Mouse (Mus musculus): ENCODE measurements around the gene Hoxc5. TPM values are rescaled to one million over a fixed set of nuclear protein-coding genes. Genes with fewer than 3 reads are reported as not detected.
A peak's percentile ranks its signal among the peaks of the same experiment; 100 is the strongest.

Hoxc5 gene
- polyA plus RNA-seq, 1 experiment from 2014 or later: 37.3 TPM

- H3K27me3 ChIP-seq (ENCODE audit: control insufficient read depth, insufficient read depth, low read length): peaks cover 99% of the 10 kb centered on the region
- peak overlapping the region; percentile 30 for H3K4me2 ChIP-seq (ENCODE audit: low read depth)
- no peaks in the 10 kb centered on the region for H3K9me3 ChIP-seq (ENCODE audit: control insufficient read depth, low read length)
- 0 out of 2 replicates have a peak overlapping the region, but pooled peaks have one; percentile 4 for H3K27ac ChIP-seq (ENCODE audit: low read depth, low read length)
- H3K9ac ChIP-seq (ENCODE audit: low read length): no peak overlapping the region
- ATAC-seq (ENCODE audit: insufficient read depth, low FRiP score, low TSS enrichment) (peak; percentile 56; the same call in 1 of the 2 replicates), DNase-seq (ENCODE audit: low spot score) (no peak)
- H3K4me3 ChIP-seq (ENCODE audit: low read depth, low read length): peak overlapping the region; percentile 23
- no peaks in the 10 kb centered on the region for H3K4me1 ChIP-seq (ENCODE audit: control insufficient read depth, insufficient read depth, low read length)
- H3K36me3 ChIP-seq (ENCODE audit: control insufficient read depth, insufficient read depth, low read length): no peaks in the 10 kb centered on the region
- WGBS: 2% methylated on average over 34 of the region's 34 CpGs
Measured at GRCm38 (mm10) chr15:102939256-102940155, 27.7 kb upstream of the Hoxc5 start.

GRCm38 (mm10) chr15:102942739-102943467, 24.3 kb upstream of the Hoxc5 start:
- Histone ChIP-seq H3K27ac (ENCODE audit: low read depth, low read length) (no peak overlapping the region), H3K4me3 (ENCODE audit: low read depth, low read length) (peak overlapping the region; percentile 28), H3K4me2 (ENCODE audit: low read depth) (peak overlapping the region; percentile 39), H3K36me3 (ENCODE audit: control insufficient read depth, insufficient read depth, low read length) (no peaks in the 10 kb centered on the region), H3K9me3 (ENCODE audit: control insufficient read depth, low read length) (no peaks in the 10 kb centered on the region), H3K9ac (ENCODE audit: low read length) (peak overlapping the region; percentile 61), H3K4me1 (ENCODE audit: control insufficient read depth, insufficient read depth, low read length) (no peaks in the 10 kb centered on the region), H3K27me3 (ENCODE audit: control insufficient read depth, insufficient read depth, low read length) (peaks cover 98% of the 10 kb centered on the region)
- DNase-seq (ENCODE audit: low spot score) (peak; percentile 70), ATAC-seq (ENCODE audit: insufficient read depth, low FRiP score, low TSS enrichment) (0 out of 2 replicates have a peak, but pooled peaks have one; percentile 54)
- 1% methylated on average over 53 of the region's 53 CpGs for WGBS

- Histone ChIP-seq H3K9me3 (ENCODE audit: control insufficient read depth, low read length) (no peaks in the 10 kb centered on the region), H3K4me3 (ENCODE audit: low read depth, low read length) (peak overlapping the region; percentile 28), H3K4me1 (ENCODE audit: control insufficient read depth, insufficient read depth, low read length) (no peaks in the 10 kb centered on the region), H3K4me2 (ENCODE audit: low read depth) (peak overlapping the region; percentile 39), H3K36me3 (ENCODE audit: control insufficient read depth, insufficient read depth, low read length) (no peaks in the 10 kb centered on the region), H3K9ac (ENCODE audit: low read length) (no peak overlapping the region; the same call in 1 of the 2 replicates), H3K27ac (ENCODE audit: low read depth, low read length) (no peak overlapping the region), H3K27me3 (ENCODE audit: control insufficient read depth, insufficient read depth, low read length) (peaks cover 98% of the 10 kb centered on the region)
- under 1% methylated on average over 5 of the region's 5 CpGs for WGBS
- ATAC-seq (ENCODE audit: insufficient read depth, low FRiP score, low TSS enrichment) (no peak), DNase-seq (ENCODE audit: low spot score) (no peak)
Measured at GRCm38 (mm10) chr15:102943468-102943813, 23.8 kb upstream of the Hoxc5 start.

DNA sequence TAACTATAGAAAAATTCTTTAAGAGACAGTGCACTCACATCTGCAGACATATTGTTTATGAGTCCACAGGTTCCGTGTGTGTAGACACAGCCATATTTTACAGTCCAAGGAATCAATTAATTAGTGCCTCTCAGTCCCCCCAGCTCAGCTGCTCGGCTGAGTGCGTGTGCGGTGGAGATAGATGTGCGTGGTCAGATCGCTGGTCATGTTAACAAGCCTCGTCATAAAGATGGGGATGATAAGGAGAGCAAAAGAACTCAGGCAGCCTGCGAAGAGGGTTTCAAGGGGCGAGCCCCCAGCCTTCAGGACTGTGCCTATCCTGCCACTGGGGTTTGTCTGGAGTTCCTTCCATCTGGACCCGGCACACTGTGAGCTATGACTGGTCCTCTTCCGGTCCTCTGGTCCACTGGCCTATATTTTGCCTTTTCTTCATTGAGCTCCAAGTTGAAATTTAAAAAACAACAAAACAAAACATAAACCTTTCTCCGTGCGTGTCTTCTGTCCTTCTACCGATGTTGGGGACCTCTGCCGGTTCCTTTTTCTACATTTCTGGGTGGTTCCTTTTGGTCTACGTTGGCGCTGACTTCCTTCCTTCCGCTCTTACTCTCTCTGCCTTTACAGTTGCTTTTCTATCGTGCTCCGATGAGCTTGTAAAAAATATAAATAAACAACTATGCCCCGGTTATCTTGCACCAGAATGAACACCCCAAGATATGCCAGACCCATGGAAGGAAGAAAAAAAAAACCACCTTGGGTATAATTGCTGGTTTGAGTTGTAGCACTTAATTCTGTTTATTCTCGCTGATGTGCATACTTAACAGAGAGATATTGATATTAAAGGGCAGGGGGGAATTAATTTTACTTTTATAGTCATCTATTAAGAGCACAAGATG, 21.8 kb upstream of the Hoxc5 start:
- H3K9ac ChIP-seq (ENCODE audit: low read length): no peak overlapping the region
- WGBS: 6% methylated on average over 22 of the region's 22 CpGs
- H3K4me1 ChIP-seq (ENCODE audit: control insufficient read depth, insufficient read depth, low read length): no peaks in the 10 kb centered on the region
- no peak overlapping the region; the same call in 1 of the 2 replicates for H3K4me2 ChIP-seq (ENCODE audit: low read depth)
- ATAC-seq (ENCODE audit: insufficient read depth, low FRiP score, low TSS enrichment) (no peak), DNase-seq (ENCODE audit: low spot score) (no peak)
- peaks cover 98% of the 10 kb centered on the region for H3K27me3 ChIP-seq (ENCODE audit: control insufficient read depth, insufficient read depth, low read length)
- H3K4me3 ChIP-seq (ENCODE audit: low read depth, low read length): no peak overlapping the region
- no peaks in the 10 kb centered on the region for H3K36me3 ChIP-seq (ENCODE audit: control insufficient read depth, insufficient read depth, low read length)
- H3K9me3 ChIP-seq (ENCODE audit: control insufficient read depth, low read length): no peaks in the 10 kb centered on the region
- H3K27ac ChIP-seq (ENCODE audit: low read depth, low read length): no peak overlapping the region

- Histone ChIP-seq H3K36me3 (ENCODE audit: control insufficient read depth, insufficient read depth, low read length) (no peaks in the 10 kb centered on the region), H3K4me1 (ENCODE audit: control insufficient read depth, insufficient read depth, low read length) (no peaks in the 10 kb centered on the region), H3K4me2 (ENCODE audit: low read depth) (no peak overlapping the region), H3K9me3 (ENCODE audit: control insufficient read depth, low read length) (no peaks in the 10 kb centered on the region), H3K4me3 (ENCODE audit: low read depth, low read length) (no peak overlapping the region), H3K27me3 (ENCODE audit: control insufficient read depth, insufficient read depth, low read length) (peaks cover 98% of the 10 kb centered on the region), H3K9ac (ENCODE audit: low read length) (no peak overlapping the region), H3K27ac (ENCODE audit: low read depth, low read length) (no peak overlapping the region)
- no peak for DNase-seq (ENCODE audit: low spot score)
- no peak for ATAC-seq (ENCODE audit: insufficient read depth, low FRiP score, low TSS enrichment)
- WGBS: under 1% methylated on average over 9 of the region's 9 CpGs
Measured at GRCm38 (mm10) chr15:102947276-102947675, 20.0 kb upstream of the Hoxc5 start.

DNA sequence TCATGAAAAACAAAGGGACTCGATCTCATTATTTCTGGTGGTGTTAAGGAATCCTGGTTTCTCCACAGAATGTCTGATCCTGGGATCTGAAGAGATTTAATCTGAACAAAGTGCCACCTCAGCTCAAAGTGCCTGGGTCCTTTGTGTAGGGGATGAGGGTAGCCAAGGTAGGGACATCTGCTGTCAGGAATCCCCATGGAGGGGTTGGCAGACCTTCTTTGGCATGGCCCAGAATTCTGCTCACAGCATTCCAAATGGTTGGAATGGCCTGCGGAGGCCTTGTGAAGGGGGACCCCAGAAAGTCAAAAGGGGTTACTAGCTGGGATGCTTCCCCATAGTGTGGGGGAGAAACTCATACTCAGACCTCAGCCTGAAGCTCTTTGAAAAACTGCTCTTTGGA, 18.4 kb upstream of the Hoxc5 start:
- Histone ChIP-seq H3K4me1 (ENCODE audit: control insufficient read depth, insufficient read depth, low read length) (no peaks in the 10 kb centered on the region), H3K4me3 (ENCODE audit: low read depth, low read length) (no peak overlapping the region), H3K27me3 (ENCODE audit: control insufficient read depth, insufficient read depth, low read length) (peaks cover 98% of the 10 kb centered on the region), H3K9me3 (ENCODE audit: control insufficient read depth, low read length) (no peaks in the 10 kb centered on the region), H3K36me3 (ENCODE audit: control insufficient read depth, insufficient read depth, low read length) (no peaks in the 10 kb centered on the region), H3K27ac (ENCODE audit: low read depth, low read length) (no peak overlapping the region), H3K9ac (ENCODE audit: low read length) (peak overlapping the region; percentile 15; the same call in 1 of the 2 replicates), H3K4me2 (ENCODE audit: low read depth) (peak overlapping the region; percentile 7; the same call in 1 of the 2 replicates)
- no peak for ATAC-seq (ENCODE audit: insufficient read depth, low FRiP score, low TSS enrichment)
- DNase-seq (ENCODE audit: low spot score): no peak
- WGBS: 8% methylated on average over 2 of the region's 2 CpGs

DNA sequence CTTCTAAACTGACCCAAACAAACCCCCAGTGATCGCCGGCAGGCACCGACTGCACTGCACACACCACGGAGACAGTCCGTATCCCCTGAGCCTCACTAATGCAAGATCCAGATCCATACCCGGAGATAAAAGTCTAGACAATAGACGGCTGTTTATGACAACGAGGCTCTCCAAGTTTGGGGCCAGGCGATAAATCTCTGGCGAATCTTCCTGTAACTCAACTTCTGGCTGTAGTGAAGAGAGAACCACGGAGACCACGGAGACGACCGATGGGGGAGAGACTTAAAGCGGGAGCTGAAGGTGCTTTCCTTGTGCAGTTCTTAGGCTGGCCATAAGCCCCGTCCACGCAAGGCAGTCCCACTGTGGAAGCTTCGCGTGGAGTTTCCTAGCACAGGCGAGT, 17.5 kb upstream of the Hoxc5 start:
- no peak for ATAC-seq (ENCODE audit: insufficient read depth, low FRiP score, low TSS enrichment)
- H3K9me3 ChIP-seq (ENCODE audit: control insufficient read depth, low read length): no peaks in the 10 kb centered on the region
- H3K4me3 ChIP-seq (ENCODE audit: low read depth, low read length): peak overlapping the region; percentile 11; the same call in 1 of the 2 replicates
- WGBS: 1% methylated on average over 20 of the region's 20 CpGs
- H3K9ac ChIP-seq (ENCODE audit: low read length): 0 out of 2 replicates have a peak overlapping the region, but pooled peaks have one; percentile 20
- no peak overlapping the region for H3K27ac ChIP-seq (ENCODE audit: low read depth, low read length)
- no peak for DNase-seq (ENCODE audit: low spot score)
- peaks cover 99% of the 10 kb centered on the region for H3K27me3 ChIP-seq (ENCODE audit: control insufficient read depth, insufficient read depth, low read length)
- no peaks in the 10 kb centered on the region for H3K36me3 ChIP-seq (ENCODE audit: control insufficient read depth, insufficient read depth, low read length)
- peak overlapping the region; percentile 13 for H3K4me2 ChIP-seq (ENCODE audit: low read depth)
- no peaks in the 10 kb centered on the region for H3K4me1 ChIP-seq (ENCODE audit: control insufficient read depth, insufficient read depth, low read length)

DNA sequence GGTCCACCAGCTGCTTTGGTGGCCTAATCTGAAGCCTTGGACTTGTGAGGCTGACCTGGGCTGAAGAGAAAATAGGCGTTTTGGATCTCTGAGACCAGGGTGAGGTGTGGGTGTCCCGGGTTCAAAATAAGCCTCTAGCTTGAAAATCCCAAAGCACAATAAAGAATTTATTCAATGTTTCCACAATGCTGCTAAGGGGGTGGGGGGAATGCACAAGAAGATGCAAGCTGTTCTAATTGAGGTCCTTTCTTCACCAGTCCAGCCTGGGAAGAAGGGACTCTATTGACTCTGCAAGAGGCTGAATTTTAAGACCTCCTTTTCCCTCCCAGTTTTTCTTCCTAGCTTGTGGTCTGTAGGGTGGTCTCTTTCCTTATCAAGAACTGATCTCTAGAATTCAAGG, 16.4 kb upstream of the Hoxc5 start:
- no peaks in the 10 kb centered on the region for H3K4me1 ChIP-seq (ENCODE audit: control insufficient read depth, insufficient read depth, low read length)

More for the DNA sequence above, 16.4 kb upstream of the Hoxc5 start:
- Histone ChIP-seq H3K27ac (ENCODE audit: low read depth, low read length) (no peak overlapping the region), H3K27me3 (ENCODE audit: control insufficient read depth, insufficient read depth, low read length) (peaks cover 99% of the 10 kb centered on the region), H3K4me3 (ENCODE audit: low read depth, low read length) (0 out of 2 replicates have a peak overlapping the region, but pooled peaks have one; percentile 9), H3K36me3 (ENCODE audit: control insufficient read depth, insufficient read depth, low read length) (no peaks in the 10 kb centered on the region), H3K9ac (ENCODE audit: low read length) (peak overlapping the region; percentile 27; the same call in 1 of the 2 replicates), H3K4me2 (ENCODE audit: low read depth) (peak overlapping the region; percentile 9), H3K9me3 (ENCODE audit: control insufficient read depth, low read length) (no peaks in the 10 kb centered on the region)
- WGBS: 9% methylated on average over 2 of the region's 2 CpGs
- no peak for DNase-seq (ENCODE audit: low spot score)
- no peak for ATAC-seq (ENCODE audit: insufficient read depth, low FRiP score, low TSS enrichment)
